Mouse (Mus musculus) kidney, adult 2 months (tissue): ENCODE data around the gene Depdc7. TPM values are rescaled to one million over a fixed set of nuclear protein-coding genes. Genes with fewer than 3 reads are reported as not detected.

Experiments
- DNase-seq: peaks from one replicate; pipeline ENCODE4 v3.0.0; 2021
- H3K27ac ChIP-seq: fragments of 200-500 bp; 2 replicates; pipeline ENCODE4 v1.5.1; 2012; ENCODE audit warnings: low read depth, low read length, control low read depth, inconsistent platforms; ENCODE audit not compliant: insufficient read depth
- H3K27me3 ChIP-seq: fragments of 200-500 bp; replicated peaks from 2 replicates; pipeline ENCODE4 v1.6.1; 2012; ENCODE audit warnings: mild to moderate bottlenecking, moderate library complexity, low read length, inconsistent platforms; ENCODE audit not compliant: control insufficient read depth, insufficient read depth
- H3K36me3 ChIP-seq: fragments of 200-500 bp; 2 replicates; pipeline ENCODE4 v1.6.1; 2012; ENCODE audit warnings: mild to moderate bottlenecking, moderate library complexity, low read length, inconsistent platforms; ENCODE audit not compliant: control insufficient read depth, insufficient read depth
- H3K4me1 ChIP-seq: fragments of 200-500 bp; 2 replicates; pipeline ENCODE4 v1.6.1; 2011; ENCODE audit warnings: low read length; ENCODE audit not compliant: control insufficient read depth, insufficient read depth
- H3K4me3 ChIP-seq: fragments of 200-500 bp; 2 replicates; pipeline ENCODE4 v1.5.1; 2011; ENCODE audit warnings: mild to moderate bottlenecking, low read depth, low read length, control low read depth; ENCODE audit not compliant: insufficient read depth
- CTCF ChIP-seq: fragments of 200-500 bp; conservative IDR thresholded peaks from 2 replicates; pipeline ENCODE4 v1.5.1; 2011; ENCODE audit warnings: low read depth, mild to moderate bottlenecking, control low read depth, low read length, moderate library complexity, mixed read lengths; ENCODE audit not compliant: insufficient read depth, insufficient read length
- POLR2A ChIP-seq: fragments of 200-500 bp; IDR thresholded peaks from one replicate; pipeline ENCODE4 v1.6.1; 2011; ENCODE audit warnings: low read depth, low read length, control low read depth
- WGBS: fragments of 180-500 bp; shearing (Covaris S2); methylation state at CpG from one replicate; pipeline ENCODE4 v1.1.7; 2018; 5-methylcytosine and 5-hydroxymethylcytosine counted together
- polyA plus RNA-seq: library from polyadenylated mRNA; depleted of rRNA; stranded (reverse); fragments of >200 nt; gene quantifications from 2 replicates; pipeline ENCODE4 v1.2.3, GENCODE M21; 2012

The Depdc7 gene
- polyA plus RNA-seq, 1 experiment, result 16.0 TPM

DNA sequence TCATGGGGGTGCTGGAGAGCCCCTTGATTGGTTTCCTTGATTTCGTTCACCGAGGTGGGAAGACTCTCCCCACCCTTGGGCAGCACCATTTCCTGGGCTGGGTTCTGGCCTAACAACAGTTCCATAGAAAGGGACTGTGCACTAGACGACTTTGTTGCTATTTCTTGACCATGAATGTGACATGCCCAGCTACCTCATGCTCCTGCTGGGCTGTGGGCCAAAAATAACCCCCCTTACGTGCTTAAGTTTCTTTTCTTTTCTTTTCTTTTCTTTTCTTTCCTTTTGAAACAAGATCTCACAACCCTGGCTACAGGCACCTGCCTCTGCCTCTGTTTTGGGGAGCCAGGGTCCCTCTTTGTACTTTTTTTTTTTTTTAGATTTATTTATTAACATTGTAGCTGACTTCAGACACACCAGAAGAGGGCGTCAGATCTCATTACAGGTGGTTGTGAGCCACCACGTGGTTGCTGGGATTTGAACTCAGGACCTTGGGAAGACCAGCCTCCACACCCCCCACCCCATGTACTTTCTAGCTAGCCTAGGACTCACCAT lies 32.8 kb downstream of the Depdc7 start:
- no peak for DNase-seq
- 59% methylated on average over 6 of the region's 6 CpGs for WGBS
- Histone ChIP-seq H3K4me3 (no peak overlapping the region), H3K36me3 (no peaks in the 10 kb centered on the region), H3K27ac (no peak overlapping the region), H3K27me3 (no peaks in the 10 kb centered on the region), H3K4me1 (no peaks in the 10 kb centered on the region)
- TF ChIP-seq CTCF (no peak), POLR2A (no peak)

DNA sequence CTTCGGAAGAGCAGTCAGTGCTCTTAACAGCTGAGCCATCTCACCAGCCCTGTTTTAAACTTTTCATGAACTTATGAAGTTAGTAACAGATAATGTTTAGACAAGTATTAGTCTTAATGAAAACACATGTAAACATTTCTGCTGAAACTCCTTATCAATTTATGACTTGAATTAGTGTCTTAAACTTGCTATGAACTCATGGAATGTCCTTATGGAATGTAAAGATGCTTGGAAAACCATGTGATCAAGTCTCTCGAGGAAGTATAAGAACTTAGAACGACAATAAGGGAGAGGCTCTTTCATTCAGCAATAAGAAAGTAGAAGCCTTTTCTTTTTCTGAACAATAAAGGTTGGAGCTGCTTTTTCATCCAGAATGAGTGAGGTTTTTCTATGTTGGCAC lies 38.3 kb downstream of the Depdc7 start:
- TF ChIP-seq POLR2A (no peak), CTCF (no peak)
- H3K27ac ChIP-seq, result no peak overlapping the region
- no peak overlapping the region for H3K4me3 ChIP-seq
- H3K4me1 ChIP-seq, result no peaks in the 10 kb centered on the region
- no peaks in the 10 kb centered on the region for H3K27me3 ChIP-seq
- no peak for DNase-seq
- H3K36me3 ChIP-seq, result no peaks in the 10 kb centered on the region
- 78% methylated on average over 3 of the region's 3 CpGs for WGBS

DNA sequence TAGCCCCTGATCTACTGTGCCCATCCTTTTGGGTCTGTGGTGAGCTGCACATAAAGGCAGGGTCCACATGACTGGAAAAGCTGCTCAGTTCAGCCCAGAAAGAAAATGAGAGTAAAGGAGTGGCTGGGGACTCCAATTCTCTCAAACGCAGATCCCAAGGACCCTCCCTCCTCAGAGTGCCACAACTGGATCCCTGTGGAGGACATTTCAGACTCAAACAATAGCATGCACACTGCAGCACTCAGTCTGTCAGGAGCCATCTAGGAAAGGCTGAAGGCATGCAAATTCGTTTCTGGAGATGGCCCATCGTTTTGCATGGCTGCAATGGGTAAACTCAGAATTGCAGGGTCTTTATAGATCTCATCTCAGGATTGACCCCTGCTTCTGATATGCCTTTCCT lies 39.5 kb downstream of the Depdc7 start:
- H3K4me1 ChIP-seq, result no peaks in the 10 kb centered on the region
- DNase-seq, result no peak
- no peaks in the 10 kb centered on the region for H3K36me3 ChIP-seq
- WGBS, result 89% methylated on average over 3 of the region's 3 CpGs
- no peak overlapping the region for H3K4me3 ChIP-seq
- no peaks in the 10 kb centered on the region for H3K27me3 ChIP-seq
- TF ChIP-seq POLR2A (no peak), CTCF (no peak)
- no peak overlapping the region for H3K27ac ChIP-seq

DNA sequence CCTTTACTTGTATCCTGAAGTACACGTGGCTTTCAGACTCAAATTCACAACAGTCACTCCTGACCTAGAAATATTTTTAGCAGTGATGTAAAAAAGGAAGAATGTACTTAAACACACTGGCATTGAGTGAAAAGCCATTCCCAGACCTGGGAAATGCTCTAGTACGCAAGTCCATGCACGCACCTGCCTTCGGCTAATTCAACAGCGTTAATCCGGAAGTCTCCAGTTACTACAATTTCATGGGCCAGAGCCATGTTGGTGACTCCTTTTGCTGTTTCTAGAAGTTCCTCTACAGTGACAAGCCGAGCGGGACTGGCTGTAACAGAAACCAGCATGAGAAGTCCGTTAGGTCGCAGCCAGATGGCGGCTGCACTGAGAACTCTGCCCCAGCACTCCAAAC lies 43.0 kb downstream of the Depdc7 start:
- WGBS, result 76% methylated on average over 11 of the region's 11 CpGs
- no peak for TF ChIP-seq CTCF
- TF ChIP-seq POLR2A, result no peak
- DNase-seq, result no peak
- H3K27me3 ChIP-seq, result no peaks in the 10 kb centered on the region
- no peaks in the 10 kb centered on the region for H3K4me1 ChIP-seq
- H3K36me3 ChIP-seq, result no peaks in the 10 kb centered on the region
- H3K27ac ChIP-seq, result no peak overlapping the region
- H3K4me3 ChIP-seq, result no peak overlapping the region

DNA sequence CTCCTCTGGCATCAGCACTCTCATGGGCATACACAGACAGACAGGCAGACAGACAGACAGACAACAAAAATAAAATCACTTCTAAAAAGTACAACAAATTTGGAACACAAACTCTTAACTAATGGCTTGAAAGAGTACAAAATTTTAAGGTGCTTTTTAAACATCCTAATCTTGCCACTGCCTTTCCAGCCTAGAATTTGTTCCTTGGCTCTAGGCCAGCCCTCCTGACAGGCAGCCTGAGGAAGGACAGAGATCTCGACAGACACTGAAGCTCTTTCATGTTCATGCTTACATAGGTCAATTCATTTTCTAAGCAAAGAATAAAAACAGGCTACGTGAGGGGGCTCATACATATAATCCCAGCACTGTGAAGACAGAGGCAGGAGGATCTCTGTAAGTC lies 50.1 kb downstream of the Depdc7 start:
- DNase-seq, result no peak
- H3K36me3 ChIP-seq, result no peaks in the 10 kb centered on the region
- TF ChIP-seq CTCF, result no peak
- no peak for TF ChIP-seq POLR2A
- H3K27ac ChIP-seq, result no peak overlapping the region
- 62% methylated on average over 2 of the region's 2 CpGs for WGBS
- H3K4me3 ChIP-seq, result no peak overlapping the region
- H3K4me1 ChIP-seq, result no peaks in the 10 kb centered on the region; the same call in 1 of the 2 replicates
- H3K27me3 ChIP-seq, result no peaks in the 10 kb centered on the region

DNA sequence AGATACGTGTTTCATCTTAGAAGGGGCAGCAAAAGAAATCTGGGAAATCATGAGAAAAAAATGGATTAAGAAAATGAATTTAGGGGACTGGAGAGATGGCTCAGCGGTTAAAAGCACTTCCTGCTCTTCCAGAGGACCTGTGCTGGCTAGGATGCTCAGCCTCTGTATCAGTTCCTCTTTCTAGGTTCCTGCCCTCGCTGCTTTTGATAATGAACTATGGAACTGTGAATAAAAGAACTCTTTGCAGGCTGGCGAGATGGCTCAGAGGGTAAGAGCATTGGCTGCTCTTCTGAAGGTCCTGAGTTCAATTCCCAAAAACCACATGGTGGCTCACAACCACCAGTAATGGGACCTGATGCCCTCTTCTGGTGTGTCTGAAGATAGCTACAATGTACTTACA lies 52.0 kb downstream of the Depdc7 start:
- Histone ChIP-seq H3K27me3 (no peaks in the 10 kb centered on the region), H3K4me1 (no peaks in the 10 kb centered on the region; the same call in 1 of the 2 replicates), H3K36me3 (no peaks in the 10 kb centered on the region), H3K27ac (no peak overlapping the region), H3K4me3 (no peak overlapping the region)
- TF ChIP-seq POLR2A (no peak), CTCF (no peak)
- 85% methylated on average over 4 of the region's 4 CpGs for WGBS
- no peak for DNase-seq

DNA sequence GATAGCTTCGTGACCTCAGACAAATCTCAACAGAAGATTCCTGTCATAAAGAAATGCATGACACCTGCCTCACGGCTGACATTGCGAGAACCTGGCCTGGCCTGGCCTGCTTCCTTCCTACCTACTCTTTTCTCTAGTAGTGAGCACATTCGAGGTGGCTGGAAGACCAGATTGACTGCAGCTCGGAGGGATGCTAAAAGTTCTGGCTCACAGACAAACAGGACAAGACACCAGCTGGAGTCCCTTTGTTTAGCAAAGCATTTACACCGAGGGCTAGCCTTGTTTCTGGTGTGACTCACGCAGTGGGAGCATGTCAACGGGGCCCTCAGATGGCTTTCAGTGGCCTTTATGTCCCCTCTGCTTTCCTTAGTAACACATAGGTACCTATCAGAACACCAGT lies 54.0 kb downstream of the Depdc7 start:
- TF ChIP-seq POLR2A (no peak), CTCF (no peak)
- Histone ChIP-seq H3K4me3 (no peak overlapping the region), H3K27ac (peak overlapping the region; percentile 6; the same call in 1 of the 2 replicates), H3K27me3 (no peaks in the 10 kb centered on the region), H3K4me1 (no peaks in the 10 kb centered on the region; the same call in 1 of the 2 replicates), H3K36me3 (no peaks in the 10 kb centered on the region)
- WGBS, result 78% methylated on average over 8 of the region's 8 CpGs
- no peak for DNase-seq
